Mouse (Mus musculus) Patski (cell line): Measurements from ENCODE around the gene Snap91. TPM values are rescaled to one million over a fixed set of nuclear protein-coding genes. Genes with fewer than 3 reads are reported as not detected.

Experiments
- ATAC-seq: fragments of 100-300 bp; one replicate; pipeline ENCODE4 v1.8.0; 2021
- CTCF ChIA-PET: fragments of 350-600 bp; sonication (Branson Sonifier 250); formaldehyde crosslinking; loops from one replicate; lab custom pipeline; 2022; ENCODE audit warnings: inconsistent platforms; lab: Charles Lee
- POLR2A ChIA-PET: fragments of 350-600 bp; sonication (Branson Sonifier 250); formaldehyde crosslinking; loops from one replicate; lab custom pipeline; 2022; ENCODE audit warnings: antibody characterized with exemption, inconsistent platforms; lab: Charles Lee
- DNase-seq: peaks from one replicate; pipeline ENCODE4 v3.0.0-alpha.2; 2011; ENCODE audit warnings: low read depth, low spot score
- H3K27me3 ChIP-seq: fragments of 371-371 bp; one replicate; pipeline ENCODE4 v1.5.1; 2021
- CTCF ChIP-seq: fragments of 100-300 bp; IDR thresholded peaks from one replicate; pipeline ENCODE4 v1.5.1; 2021
- in situ Hi-C: fragments of 300-500 bp; cut with MboI; formaldehyde crosslinking; loops from 3 replicates; pipeline ENCODE4 v1.11.1; 2018; ENCODE audit warnings: low pct_unique_long_range_greater_than_20kb, mixed read lengths
- polyA plus RNA-seq: library from polyadenylated mRNA; unstranded; gene quantifications from one replicate; pipeline ENCODE4 v1.2.3, GENCODE M21; 2021

Snap91 gene
- polyA plus RNA-seq, 1 experiment from 2014 or later, result 16.7 TPM

DNA sequence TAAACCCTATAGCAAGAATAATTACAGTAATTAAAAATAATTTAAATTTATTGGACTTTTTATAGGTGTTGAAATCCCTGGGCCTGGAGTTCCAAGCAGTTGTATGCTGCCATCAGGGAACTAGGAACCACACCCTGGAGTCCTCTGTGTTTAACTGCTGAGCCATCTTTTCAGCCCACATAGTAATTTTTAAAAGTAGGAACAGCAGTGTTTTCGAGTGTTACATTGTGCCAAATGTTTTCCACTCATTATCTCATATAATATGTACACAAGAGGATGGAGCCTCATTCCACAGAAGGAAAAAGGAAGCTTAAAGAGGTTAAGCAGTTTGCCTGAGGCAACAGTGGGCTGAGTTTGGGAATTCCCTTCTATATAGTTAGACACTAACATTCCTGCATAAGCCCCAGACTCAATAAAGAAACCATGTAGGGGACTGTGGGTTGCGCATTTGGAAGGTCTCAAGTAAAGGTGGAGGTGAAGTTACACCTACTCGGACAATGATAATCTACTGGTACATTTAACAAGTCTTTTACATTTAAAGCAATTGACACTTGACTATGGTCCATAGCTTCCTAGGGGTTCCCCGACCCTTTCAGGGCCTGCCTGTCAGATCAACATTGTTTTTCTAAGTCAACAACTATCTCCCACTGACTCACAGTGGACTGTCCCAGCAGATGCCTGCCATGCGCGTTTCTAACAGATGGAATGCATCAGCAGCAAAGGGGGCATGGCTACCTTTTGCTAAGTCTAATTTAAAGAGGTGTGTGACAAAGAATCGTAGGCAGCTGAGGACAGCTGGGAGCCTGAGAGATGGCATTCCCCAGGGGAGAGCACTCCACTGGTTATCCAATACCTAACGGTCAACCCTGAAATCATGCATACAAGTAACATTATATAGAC lies 117.7 kb downstream of the Snap91 start:
- ATAC-seq (no peak), DNase-seq (no peak)
- ChIA-PET POLR2A (no interaction called here), CTCF (interaction anchor here (1.0 to 1.5 kb wide), 2 partner anchors 17 to 190 kb away, joined by 3 to 5 read pairs; no protein-coding TSS in a partner anchor)
- peaks cover 6% of the 10 kb centered on the region for H3K27me3 ChIP-seq
- TF ChIP-seq CTCF, result no peak
- in situ Hi-C loops, result no loop called here

- ChIA-PET POLR2A (interaction anchor here (0.6 kb wide), 1 partner anchor 1835 kb away, joined by 9 read pairs; the partner anchor contains the start of gene Trim43a), CTCF (interaction anchor here (0.7 to 2.3 kb wide), 22 partner anchors 9 to 269 kb away, joined by 3 to 10 read pairs (median 4); no protein-coding TSS in a partner anchor)
- DNase-seq (peak; percentile 56), ATAC-seq (peak; percentile 83)
- in situ Hi-C loops, result loop anchor here (5.0 to 10.0 kb wide), 2 partner anchors 154 to 281 kb away; partner anchors contain the start of genes Dop1a and Ube2cbp
- H3K27me3 ChIP-seq, result no peaks in the 10 kb centered on the region
- peak; percentile 87 for TF ChIP-seq CTCF
These were observed 134.4 kb downstream of the Snap91 start for GRCm38 (mm10) chr9:86745926-86746581.

- in situ Hi-C loops, result loop anchor here (5.0 to 10.0 kb wide), 2 partner anchors 37 to 279 kb away; partner anchors contain the start of genes Dop1a and Ube2cbp
- ChIA-PET CTCF (no interaction called here), POLR2A (no interaction called here)
- ATAC-seq (no peak), DNase-seq (no peak)
- TF ChIP-seq CTCF, result no peak
- H3K27me3 ChIP-seq, result no peaks in the 10 kb centered on the region
These were observed 136.4 kb downstream of the Snap91 start for GRCm38 (mm10) chr9:86744041-86744440.

GRCm38 (mm10) chr9:86742959-86743911 lies 137.2 kb downstream of the Snap91 start, which contains the start of gene Prss35:
Gene Prss35 (plus strand): TSS chr9:86743649.
- no peaks in the 10 kb centered on the region for H3K27me3 ChIP-seq
- peak; percentile 18 for TF ChIP-seq CTCF
- ChIA-PET POLR2A (no interaction called here), CTCF (interaction anchor here (0.6 to 1.0 kb wide), 2 partner anchors 51 to 148 kb away, joined by 3 to 4 read pairs; no protein-coding TSS in a partner anchor)
- DNase-seq, result no peak
- in situ Hi-C loops, result loop anchor here (5.0 to 10.0 kb wide), 2 partner anchors 36 to 278 kb away; partner anchors contain the start of genes Dop1a and Ube2cbp
- ATAC-seq, result peak; percentile 31

- ChIA-PET CTCF (interaction anchor here (2.2 kb wide), 1 partner anchor 11 kb away, joined by 11 read pairs; no protein-coding TSS in a partner anchor), POLR2A (interaction anchor here (0.6 kb wide), 1 partner anchor 988 kb away, joined by 4 read pairs; no protein-coding TSS in a partner anchor)
- no peaks in the 10 kb centered on the region for H3K27me3 ChIP-seq
- DNase-seq (no peak), ATAC-seq (no peak)
- TF ChIP-seq CTCF, result no peak
- in situ Hi-C loops, result loop anchor here (5.0 to 10.0 kb wide), 2 partner anchors 33 to 275 kb away; partner anchors contain the start of genes Dop1a and Ube2cbp
These were observed 140.5 kb downstream of the Snap91 start for GRCm38 (mm10) chr9:86739971-86740370.

DNA sequence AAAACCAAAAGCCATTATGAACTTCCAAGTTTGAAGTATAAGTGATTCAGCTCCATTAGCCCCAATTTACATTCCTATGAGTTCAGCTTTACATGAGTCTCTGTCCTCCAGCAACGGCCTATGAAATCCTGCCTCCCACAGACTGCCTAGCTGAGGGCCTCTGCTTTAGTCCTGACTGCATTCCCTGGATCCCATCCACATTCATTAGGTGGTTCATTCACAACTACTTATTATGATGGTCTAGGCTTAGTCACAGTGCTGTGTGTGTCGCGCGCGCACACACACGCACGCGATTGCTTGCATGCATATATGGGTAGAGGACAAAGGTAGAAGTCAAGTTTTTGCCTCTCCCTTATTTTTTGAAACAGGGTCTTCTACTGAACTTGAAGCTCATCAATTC lies 141.7 kb downstream of the Snap91 start:
- in situ Hi-C loops, result no loop called here
- H3K27me3 ChIP-seq, result no peaks in the 10 kb centered on the region
- DNase-seq (no peak), ATAC-seq (no peak)
- ChIA-PET CTCF (interaction anchor here (1.0 to 2.2 kb wide), 3 partner anchors 10 to 36 kb away, joined by 3 to 11 read pairs (median 4); no protein-coding TSS in a partner anchor), POLR2A (no interaction called here)
- TF ChIP-seq CTCF, result no peak

DNA sequence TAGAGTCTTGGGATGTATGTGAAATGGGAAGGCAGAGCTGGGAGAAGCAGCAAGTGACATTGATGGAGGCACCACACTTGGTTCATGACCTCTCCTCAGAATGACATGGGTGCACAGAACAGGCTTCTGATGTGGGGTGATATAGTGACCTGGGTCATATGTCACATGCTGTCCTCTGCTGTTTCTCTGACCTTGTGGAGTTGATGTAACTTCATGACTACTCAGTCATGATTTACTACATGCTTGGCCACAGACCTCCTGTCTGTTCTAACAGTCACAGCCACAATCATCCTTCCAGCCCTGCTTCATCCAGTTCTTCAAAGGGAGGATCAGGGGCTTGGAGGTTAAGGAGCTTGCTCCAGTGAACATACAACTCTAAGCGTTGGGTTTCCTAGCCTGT lies 142.4 kb downstream of the Snap91 start:
- ChIA-PET CTCF (interaction anchor here (1.0 to 2.5 kb wide), 5 partner anchors 8 to 36 kb away, joined by 3 to 11 read pairs (median 7); no protein-coding TSS in a partner anchor), POLR2A (no interaction called here)
- no peak for ATAC-seq
- no peak for DNase-seq
- no peaks in the 10 kb centered on the region for H3K27me3 ChIP-seq
- TF ChIP-seq CTCF, result no peak
- in situ Hi-C loops, result no loop called here

DNA sequence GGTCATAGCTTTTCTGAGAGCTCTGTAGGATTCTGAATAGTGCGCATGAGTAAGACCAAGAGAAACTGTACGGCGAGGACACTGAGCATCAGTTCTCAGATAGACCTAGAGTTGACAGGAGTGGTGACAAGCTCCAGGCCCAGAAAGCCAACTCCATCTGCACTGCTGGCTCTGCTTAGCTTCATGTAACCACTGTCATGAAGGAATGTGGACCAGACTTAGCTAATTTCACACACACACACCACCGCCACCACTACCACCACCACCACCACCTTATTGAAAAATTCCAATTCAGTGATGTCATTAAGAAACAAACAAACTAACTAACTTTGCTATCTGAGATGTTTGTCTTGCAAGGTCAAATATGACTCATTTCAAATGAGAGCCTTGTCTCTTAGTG lies 143.5 kb downstream of the Snap91 start:
- in situ Hi-C loops, result no loop called here
- ATAC-seq (no peak), DNase-seq (no peak)
- POLR2A ChIA-PET, result no interaction called here
- CTCF ChIA-PET, result interaction anchor here (2.1 to 2.5 kb wide), 2 partner anchors 9 to 35 kb away, joined by 7 read pairs; no protein-coding TSS in a partner anchor
- TF ChIP-seq CTCF, result no peak
- H3K27me3 ChIP-seq, result no peaks in the 10 kb centered on the region

DNA sequence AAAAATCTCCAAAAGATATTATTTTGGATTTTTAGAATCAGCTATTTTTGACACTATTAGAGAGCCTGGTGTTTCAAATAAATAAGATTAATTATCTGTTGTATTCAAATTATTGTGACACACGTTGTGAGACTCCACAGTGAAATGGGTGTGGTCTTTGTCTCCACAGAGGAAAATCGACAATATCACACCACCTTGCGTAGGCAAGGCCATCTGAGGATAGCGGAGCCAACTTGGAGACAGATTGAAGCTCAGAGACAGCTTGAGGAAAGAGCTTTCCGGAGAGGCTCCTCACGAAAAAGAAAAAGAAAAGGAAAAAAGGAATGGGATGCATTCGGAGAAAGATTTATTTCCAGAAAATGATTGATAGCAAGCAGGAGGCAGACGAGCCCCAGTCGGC lies 145.7 kb downstream of the Snap91 start:
- CTCF ChIA-PET, result interaction anchor here (1.8 kb wide), 1 partner anchor 11 kb away, joined by 4 read pairs; no protein-coding TSS in a partner anchor
- DNase-seq, result no peak
- TF ChIP-seq CTCF, result no peak
- in situ Hi-C loops, result no loop called here
- no peaks in the 10 kb centered on the region for H3K27me3 ChIP-seq
- POLR2A ChIA-PET, result interaction anchor here (0.6 kb wide), 1 partner anchor 1818 kb away, joined by 4 read pairs; no protein-coding TSS in a partner anchor
- ATAC-seq, result no peak
